Mouse (Mus musculus) spleen, postnatal 36 days (tissue): ENCODE measurements around the gene Klhdc7b.

Experiments used
- DNase-seq, 2 experiments: peaks; one replicate each; pipeline ENCODE4 v3.0.0; 2022; ENCODE audit warnings: low spot score in 2 of 2, mixed read lengths in 1 of 2

Gene Klhdc7b

GRCm38 (mm10) chr15:89384617-89385016, at the start of gene Klhdc7b:
TSS of gene Klhdc7b (plus strand) at chr15:89384917.
- no peak for DNase-seq

GRCm38 (mm10) chr15:89336422-89336821, 48.3 kb upstream of the Klhdc7b start:
- no peak for DNase-seq

GRCm38 (mm10) chr15:89339696-89340095, 45.0 kb upstream of the Klhdc7b start:
- DNase-seq, result peak; percentile 37 to 59

- no peak for DNase-seq
Measured at GRCm38 (mm10) chr15:89340136-89340535, 44.6 kb upstream of the Klhdc7b start.

GRCm38 (mm10) chr15:89341678-89342077, 43.0 kb upstream of the Klhdc7b start:
- DNase-seq, result no peak

- no peak for DNase-seq
Measured at GRCm38 (mm10) chr15:89343325-89343724, 41.4 kb upstream of the Klhdc7b start.

GRCm38 (mm10) chr15:89350447-89350846, 34.3 kb upstream of the Klhdc7b start:
- DNase-seq, result no peak

GRCm38 (mm10) chr15:89351302-89351701, 33.4 kb upstream of the Klhdc7b start:
- DNase-seq, result no peak

GRCm38 (mm10) chr15:89352054-89352453, 32.7 kb upstream of the Klhdc7b start:
- DNase-seq, result no peak

GRCm38 (mm10) chr15:89352795-89353194, 31.9 kb upstream of the Klhdc7b start:
- DNase-seq, result no peak

GRCm38 (mm10) chr15:89353837-89354236, 30.9 kb upstream of the Klhdc7b start:
- DNase-seq, result no peak

GRCm38 (mm10) chr15:89354455-89354854, 30.3 kb upstream of the Klhdc7b start:
- DNase-seq, result no peak

- DNase-seq, result peak; percentile 94 to 96
Measured at GRCm38 (mm10) chr15:89355241-89356187, 29.2 kb upstream of the Klhdc7b start, which contains the start of the genes Lmf2 and Ncaph2. TSS of gene Lmf2 (minus strand) at chr15:89355659. TSS of gene Ncaph2 (plus strand) at chr15:89355719.

- peak; percentile 55 to 72 for DNase-seq
Measured at GRCm38 (mm10) chr15:89356372-89356771, 28.3 kb upstream of the Klhdc7b start.

- DNase-seq, result no peak
Measured at GRCm38 (mm10) chr15:89358784-89359183, 25.9 kb upstream of the Klhdc7b start.

- no peak for DNase-seq
Measured at GRCm38 (mm10) chr15:89363051-89363450, 21.7 kb upstream of the Klhdc7b start.

GRCm38 (mm10) chr15:89365141-89365551, 19.6 kb upstream of the Klhdc7b start:
- no peak for DNase-seq

- DNase-seq, result no peak
Measured at GRCm38 (mm10) chr15:89372068-89372467, 12.6 kb upstream of the Klhdc7b start.

GRCm38 (mm10) chr15:89372536-89372935, 12.2 kb upstream of the Klhdc7b start:
- no peak for DNase-seq

GRCm38 (mm10) chr15:89373027-89373761, 11.5 kb upstream of the Klhdc7b start:
- peak; percentile 81 to 85 for DNase-seq

- DNase-seq, result peak; percentile 85 to 88
Measured at GRCm38 (mm10) chr15:89373762-89374248, 10.9 kb upstream of the Klhdc7b start, which contains the start of gene Sco2. TSS of gene Sco2 (minus strand) at chr15:89373846.

GRCm38 (mm10) chr15:89374340-89374739, 10.4 kb upstream of the Klhdc7b start:
- no peak for DNase-seq
